Mouse (Mus musculus) kidney, embryonic 16.5 days (tissue): Measurements from ENCODE around the gene Suclg2. TPM values are rescaled to one million over a fixed set of nuclear protein-coding genes. Genes with fewer than 3 reads are reported as not detected.
"Not testable (repeated sequence)": the region's sequence is repeated elsewhere in the genome, so short reads cannot be mapped to it uniquely, and the experiment has no call there.

ENCODE experiments used
- ATAC-seq: fragments of 200-750 bp; cut with Nextera tagmentation; 2 replicates; pipeline ENCODE4 v1.8.0; 2017; ENCODE audit warnings: moderate TSS enrichment; ENCODE audit not compliant: low FRiP score, low TSS enrichment
- H3K27ac ChIP-seq: fragments of 300-500 bp; sonication (generic); 2 replicates; pipeline ENCODE4 v1.5.1; 2014; ENCODE audit warnings: low read length
- H3K27me3 ChIP-seq: fragments of 300-500 bp; sonication (generic); 2 replicates; pipeline ENCODE4 v1.6.1; 2014; ENCODE audit warnings: low read length, control low read depth, mixed read lengths; ENCODE audit not compliant: insufficient read depth
- H3K36me3 ChIP-seq: fragments of 300-500 bp; sonication (generic); 2 replicates; pipeline ENCODE4 v1.6.1; 2014; ENCODE audit warnings: low read length, control low read depth, mixed read lengths; ENCODE audit not compliant: insufficient read depth
- H3K4me1 ChIP-seq: fragments of 300-500 bp; sonication (generic); 2 replicates; pipeline ENCODE4 v1.6.1; 2014; ENCODE audit warnings: low read length, control low read depth, mixed read lengths; ENCODE audit not compliant: insufficient read depth
- H3K4me2 ChIP-seq: fragments of 300-500 bp; sonication (generic); replicated peaks from 2 replicates; pipeline ENCODE4 v1.6.1; 2014; ENCODE audit warnings: low read depth, low read length
- H3K4me3 ChIP-seq: fragments of 300-500 bp; sonication (generic); 2 replicates; pipeline ENCODE4 v1.5.1; 2014; ENCODE audit warnings: mild to moderate bottlenecking, low read length
- H3K9ac ChIP-seq: fragments of 300-500 bp; sonication (generic); replicated peaks from 2 replicates; pipeline ENCODE4 v1.6.1; 2014; ENCODE audit warnings: low read length
- H3K9me3 ChIP-seq: fragments of 300-500 bp; sonication (generic); 2 replicates; pipeline ENCODE4 v1.6.1; 2016; ENCODE audit warnings: low read length, control low read depth
- WGBS: fragments of 180-500 bp; shearing (Covaris S2); extraction: QIAGEN DNeasy Blood & Tissue Kit; methylation state at CpG from one replicate; pipeline ENCODE4 v1.1.7; 2014; 5-methylcytosine and 5-hydroxymethylcytosine counted together
- polyA plus RNA-seq: library from polyadenylated mRNA; unstranded; fragments of >200 nt; fragmentation: Nextera tagmentation; extraction: Ambion mirVana; gene quantifications from 2 replicates; pipeline ENCODE4 v1.2.1, GENCODE M21; 2015

Gene Suclg2
- polyA plus RNA-seq, 1 experiment from 2014 or later, result 128 TPM

DNA sequence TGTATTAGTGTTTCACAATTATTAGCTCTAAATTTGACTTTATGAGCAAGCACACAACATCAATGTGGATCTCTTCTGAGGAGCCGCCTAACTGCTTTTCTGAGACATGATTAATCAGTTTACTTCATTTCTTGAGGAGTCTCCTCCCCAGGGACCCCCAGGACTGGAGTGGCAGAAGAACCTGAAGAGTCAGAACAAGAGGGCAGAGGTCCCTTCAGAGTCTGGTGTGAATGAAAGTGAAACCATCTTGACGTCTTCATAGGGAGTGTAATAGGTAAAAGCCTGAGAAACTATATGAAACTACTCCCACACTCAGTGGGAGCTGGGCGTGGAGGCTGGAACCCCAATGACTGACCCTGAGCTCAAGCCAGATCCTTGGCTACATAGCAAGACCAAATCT lies 105.4 kb downstream of the Suclg2 start:
- no peak overlapping the region for H3K27ac ChIP-seq
- no peaks in the 10 kb centered on the region for H3K27me3 ChIP-seq
- WGBS, result 48% methylated on average over 3 of the region's 3 CpGs

GRCm38 (mm10) chr6:95612412-95613022 lies 106.1 kb downstream of the Suclg2 start:
- Histone ChIP-seq H3K4me2 (no peak overlapping the region), H3K36me3 (no peaks in the 10 kb centered on the region), H3K4me3 (no peak overlapping the region), H3K9ac (no peak overlapping the region), H3K4me1 (no peaks in the 10 kb centered on the region), H3K27ac (no peak overlapping the region), H3K27me3 (no peaks in the 10 kb centered on the region), H3K9me3 (no peaks in the 10 kb centered on the region)
- 85% methylated on average over 3 of the region's 3 CpGs for WGBS
- ATAC-seq, result no peak

More for the DNA sequence above, 105.4 kb downstream of the Suclg2 start:
- no peak for ATAC-seq
- H3K36me3 ChIP-seq, result no peaks in the 10 kb centered on the region
- no peaks in the 10 kb centered on the region for H3K9me3 ChIP-seq
- no peak overlapping the region for H3K4me3 ChIP-seq
- no peak overlapping the region for H3K4me2 ChIP-seq
- H3K4me1 ChIP-seq, result no peaks in the 10 kb centered on the region
- no peak overlapping the region for H3K9ac ChIP-seq

DNA sequence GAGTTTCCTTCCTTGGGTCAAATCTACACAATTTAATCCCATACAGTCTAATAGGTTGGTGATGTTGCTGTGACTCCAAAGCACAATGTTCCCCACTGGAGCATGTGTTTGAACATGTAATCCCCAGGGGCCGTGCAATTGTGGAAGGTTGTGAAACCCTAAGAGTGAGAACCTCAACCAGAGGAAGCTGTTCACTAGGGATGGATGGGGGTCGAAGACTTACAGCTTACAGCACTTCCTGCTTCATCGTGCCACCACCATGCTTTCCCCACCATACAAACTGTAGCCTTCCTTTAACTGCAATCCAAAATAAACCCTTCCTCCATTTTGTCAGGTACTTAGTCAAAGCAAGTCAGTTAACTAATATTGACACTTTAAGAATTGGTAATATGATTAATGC lies 107.5 kb downstream of the Suclg2 start:
- Histone ChIP-seq H3K9ac (no peak overlapping the region), H3K4me1 (no peaks in the 10 kb centered on the region), H3K36me3 (0 out of 2 replicates have a peak, but pooled peaks cover 2% of the 10 kb centered on the region), H3K4me2 (no peak overlapping the region), H3K9me3 (no peaks in the 10 kb centered on the region), H3K27me3 (no peaks in the 10 kb centered on the region), H3K4me3 (no peak overlapping the region), H3K27ac (no peak overlapping the region)
- 82% methylated on average over 3 of the region's 3 CpGs for WGBS
- no peak for ATAC-seq

DNA sequence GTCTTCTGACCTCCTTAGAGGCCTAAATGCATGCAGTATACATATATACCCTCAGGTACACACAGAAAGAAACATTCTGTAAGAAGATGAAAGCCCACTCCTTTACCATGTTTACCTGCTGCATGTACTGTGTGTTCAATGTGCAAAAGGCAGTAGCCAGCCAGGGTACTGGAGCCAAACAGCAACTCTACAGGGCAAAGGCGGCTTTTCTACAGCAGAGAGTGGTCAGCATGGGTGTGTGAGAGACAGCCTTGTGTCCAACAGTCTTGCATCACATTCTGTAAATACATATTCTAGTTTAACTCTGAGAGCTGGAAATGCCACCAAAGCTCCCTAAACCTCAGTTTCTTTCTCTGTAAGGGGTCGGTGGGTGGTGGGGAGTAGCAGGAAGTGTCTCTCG lies 110.5 kb downstream of the Suclg2 start:
- no peak overlapping the region for H3K4me2 ChIP-seq
- no peak overlapping the region for H3K9ac ChIP-seq
- H3K4me1 ChIP-seq, result no peaks in the 10 kb centered on the region
- H3K27ac ChIP-seq, result no peak overlapping the region
- ATAC-seq, result no peak
- 93% methylated on average over 3 of the region's 3 CpGs for WGBS
- 0 out of 2 replicates have a peak, but pooled peaks cover 3% of the 10 kb centered on the region for H3K36me3 ChIP-seq
- H3K4me3 ChIP-seq, result no peak overlapping the region
- H3K9me3 ChIP-seq, result no peaks in the 10 kb centered on the region
- H3K27me3 ChIP-seq, result no peaks in the 10 kb centered on the region

DNA sequence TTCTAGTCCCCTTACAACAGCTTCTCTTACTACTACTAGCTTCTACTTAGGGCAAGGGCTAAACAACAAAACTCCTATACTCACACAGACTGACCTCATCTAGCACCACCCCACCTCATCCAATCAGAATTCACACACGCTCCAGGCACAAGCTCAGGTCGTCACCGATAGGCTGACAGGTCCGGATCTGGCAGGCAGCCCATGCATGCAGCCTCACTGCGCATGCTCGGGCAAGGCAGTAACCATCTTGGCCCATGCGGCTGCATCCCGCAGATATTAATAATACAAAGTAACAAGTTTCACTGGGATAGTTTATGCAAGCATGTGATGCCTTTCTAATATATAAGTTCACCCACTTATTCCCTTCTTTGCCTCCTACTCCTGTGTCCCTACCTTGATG lies 117.9 kb downstream of the Suclg2 start:
- H3K36me3 ChIP-seq, result not testable (repeated sequence)

GRCm38 (mm10) chr6:95596766-95597750 lies 121.5 kb downstream of the Suclg2 start:
- H3K9me3 ChIP-seq, result no peaks in the 10 kb centered on the region
- H3K4me1 ChIP-seq, result peaks cover 22% of the 10 kb centered on the region
- H3K36me3 ChIP-seq, result no peaks in the 10 kb centered on the region
- H3K4me3 ChIP-seq, result no peak overlapping the region
- H3K9ac ChIP-seq, result no peak overlapping the region
- H3K27ac ChIP-seq, result peak overlapping the region; percentile 45
- H3K4me2 ChIP-seq, result no peak overlapping the region
- 42% methylated on average over 15 of the region's 15 CpGs for WGBS
- no peaks in the 10 kb centered on the region for H3K27me3 ChIP-seq
- peak; percentile 84 for ATAC-seq

More for the DNA sequence above, 117.9 kb downstream of the Suclg2 start:
- H3K27ac ChIP-seq, H3K9me3 ChIP-seq, H3K4me3 ChIP-seq, ATAC-seq, H3K9ac ChIP-seq, H3K27me3 ChIP-seq, H3K4me2 ChIP-seq: not testable (repeated sequence)
- peaks cover 14% of the 10 kb centered on the region for H3K4me1 ChIP-seq
- WGBS, result 92% methylated on average over 8 of the region's 8 CpGs

- WGBS, result 75% methylated on average over 2 of the region's 2 CpGs
Measured at GRCm38 (mm10) chr6:95595852-95596251, 122.7 kb downstream of the Suclg2 start.

DNA sequence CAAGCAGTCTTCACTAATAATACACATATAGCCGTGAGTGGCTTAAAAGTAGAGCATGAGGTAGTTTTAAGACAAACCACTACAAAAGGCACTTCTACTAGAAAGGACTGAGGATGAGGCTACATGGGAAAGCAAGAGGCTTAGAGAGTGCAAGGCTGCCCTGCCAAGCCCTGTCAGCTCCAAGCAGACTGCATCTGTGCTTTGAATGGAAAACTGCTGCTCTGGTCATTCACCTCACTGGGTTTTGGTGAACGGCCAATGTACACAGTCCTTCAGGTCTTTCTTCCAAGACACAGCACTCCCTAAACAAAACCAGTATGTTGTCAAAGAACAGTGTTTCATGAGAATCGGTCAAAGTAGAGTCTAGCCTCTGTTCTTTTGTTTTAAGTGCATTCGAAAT lies 124.4 kb downstream of the Suclg2 start:
- ATAC-seq, result peak; percentile 52; the same call in 1 of the 2 replicates

More at GRCm38 (mm10) chr6:95595852-95596251, 122.7 kb downstream of the Suclg2 start:
- no peak for ATAC-seq
- no peak overlapping the region for H3K4me2 ChIP-seq
- no peak overlapping the region for H3K9ac ChIP-seq
- H3K36me3 ChIP-seq, result no peaks in the 10 kb centered on the region
- no peak overlapping the region for H3K27ac ChIP-seq
- no peak overlapping the region for H3K4me3 ChIP-seq
- peaks cover 22% of the 10 kb centered on the region for H3K4me1 ChIP-seq
- H3K27me3 ChIP-seq, result no peaks in the 10 kb centered on the region
- no peaks in the 10 kb centered on the region for H3K9me3 ChIP-seq

DNA sequence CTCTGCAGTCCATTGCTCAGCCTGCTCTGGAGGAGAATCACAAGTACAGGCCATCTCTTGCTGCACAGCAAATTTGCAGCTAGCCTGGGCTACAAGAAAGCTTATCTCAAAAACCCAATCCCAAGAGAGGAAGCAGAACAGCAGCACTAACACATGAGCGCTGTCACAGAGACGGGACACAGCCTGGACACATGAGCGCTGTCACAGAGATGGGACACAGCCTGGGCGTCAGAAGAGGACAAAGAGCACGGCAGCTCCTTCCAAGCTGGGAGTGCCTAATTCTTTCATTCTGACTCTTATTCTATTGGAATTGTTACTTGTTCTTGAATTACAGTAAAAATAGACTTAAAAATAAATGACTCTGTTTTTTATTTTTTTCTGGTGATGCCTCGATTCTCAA lies 126.2 kb downstream of the Suclg2 start:
- Histone ChIP-seq H3K4me1 (peaks cover 19% of the 10 kb centered on the region), H3K4me2 (no peak overlapping the region), H3K27me3 (no peaks in the 10 kb centered on the region), H3K36me3 (no peaks in the 10 kb centered on the region), H3K27ac (no peak overlapping the region), H3K9ac (no peak overlapping the region), H3K4me3 (no peak overlapping the region), H3K9me3 (no peaks in the 10 kb centered on the region)
- ATAC-seq, result peak; percentile 44; the same call in 1 of the 2 replicates
- 52% methylated on average over 6 of the region's 6 CpGs for WGBS

More for the DNA sequence above, 124.4 kb downstream of the Suclg2 start:
- Histone ChIP-seq H3K4me1 (peaks cover 22% of the 10 kb centered on the region), H3K9ac (no peak overlapping the region), H3K4me3 (no peak overlapping the region), H3K4me2 (no peak overlapping the region), H3K27me3 (no peaks in the 10 kb centered on the region), H3K36me3 (no peaks in the 10 kb centered on the region), H3K27ac (no peak overlapping the region), H3K9me3 (no peaks in the 10 kb centered on the region)
- 57% methylated on average over 4 of the region's 4 CpGs for WGBS
